Mouse (Mus musculus) midbrain, embryonic 16.5 days (tissue): ENCODE data around the gene H2al1i. TPM values are rescaled to one million over a fixed set of nuclear protein-coding genes. Genes with fewer than 3 reads are reported as not detected.

ENCODE experiments used
- ATAC-seq: fragments of 200-750 bp; cut with Nextera tagmentation; 2 replicates; pipeline ENCODE4 v1.8.0; 2017; ENCODE audit warnings: moderate TSS enrichment
- H3K27ac ChIP-seq: fragments of 300-500 bp; sonication (generic); 2 replicates; pipeline ENCODE4 v1.5.1; 2014; ENCODE audit warnings: mild to moderate bottlenecking, low read length, mixed read lengths
- H3K27me3 ChIP-seq: fragments of 300-500 bp; sonication (generic); 2 replicates; pipeline ENCODE4 v1.6.1; 2014; ENCODE audit warnings: low read depth, low read length, mixed read lengths; ENCODE audit not compliant: control insufficient read depth, insufficient read depth
- H3K36me3 ChIP-seq: fragments of 300-500 bp; sonication (generic); 2 replicates; pipeline ENCODE4 v1.6.1; 2014; ENCODE audit warnings: mild to moderate bottlenecking, low read length, moderate library complexity, mixed read lengths; ENCODE audit not compliant: control insufficient read depth, insufficient read depth
- H3K4me1 ChIP-seq: fragments of 300-500 bp; sonication (generic); 2 replicates; pipeline ENCODE4 v1.6.1; 2014; ENCODE audit warnings: mild to moderate bottlenecking, low read length, mixed read lengths; ENCODE audit not compliant: control insufficient read depth, insufficient read depth
- H3K4me2 ChIP-seq: fragments of 300-500 bp; sonication (generic); 2 replicates; pipeline ENCODE4 v1.6.1; 2014; ENCODE audit warnings: mild to moderate bottlenecking, low read length, mixed read lengths
- H3K4me3 ChIP-seq: fragments of 300-500 bp; sonication (generic); 2 replicates; pipeline ENCODE4 v1.5.1; 2014; ENCODE audit warnings: low read depth, mild to moderate bottlenecking, low read length, moderate library complexity, mixed read lengths
- H3K9ac ChIP-seq: fragments of 300-500 bp; sonication (generic); 2 replicates; pipeline ENCODE4 v1.6.1; 2014; ENCODE audit warnings: low read depth, low read length, mixed read lengths
- H3K9me3 ChIP-seq: fragments of 300-500 bp; sonication (generic); replicated peaks from 2 replicates; pipeline ENCODE4 v1.6.1; 2014; ENCODE audit warnings: mild to moderate bottlenecking, low read length, mixed read lengths; ENCODE audit not compliant: control insufficient read depth, poor library complexity, severe bottlenecking
- WGBS: fragments of 180-500 bp; shearing (Covaris S2); extraction: QIAGEN DNeasy Blood & Tissue Kit; methylation state at CpG from one replicate; pipeline ENCODE4 v1.1.7; 2014; 5-methylcytosine and 5-hydroxymethylcytosine counted together
- polyA plus RNA-seq: library from polyadenylated mRNA; unstranded; fragments of >200 nt; fragmentation: Nextera tagmentation; extraction: Ambion mirVana; gene quantifications from 2 replicates; pipeline ENCODE4 v1.2.1, GENCODE M21; 2015

H2al1i gene
- polyA plus RNA-seq, 1 experiment from 2014 or later: not detected

- H3K4me2 ChIP-seq: no peak overlapping the region
- no peaks in the 10 kb centered on the region for H3K27me3 ChIP-seq
- no peak overlapping the region for H3K9ac ChIP-seq
- no peaks in the 10 kb centered on the region for H3K36me3 ChIP-seq
- no peaks in the 10 kb centered on the region; the same call in 1 of the 2 replicates for H3K4me1 ChIP-seq
- no peak overlapping the region for H3K4me3 ChIP-seq
- 36% methylated on average over 6 of the region's 6 CpGs for WGBS
- H3K27ac ChIP-seq: no peak overlapping the region
- no peaks in the 10 kb centered on the region for H3K9me3 ChIP-seq
- ATAC-seq: no peak
Observed at GRCm38 (mm10) chrX:11363890-11364289, 39.4 kb downstream of the H2al1i start.

DNA sequence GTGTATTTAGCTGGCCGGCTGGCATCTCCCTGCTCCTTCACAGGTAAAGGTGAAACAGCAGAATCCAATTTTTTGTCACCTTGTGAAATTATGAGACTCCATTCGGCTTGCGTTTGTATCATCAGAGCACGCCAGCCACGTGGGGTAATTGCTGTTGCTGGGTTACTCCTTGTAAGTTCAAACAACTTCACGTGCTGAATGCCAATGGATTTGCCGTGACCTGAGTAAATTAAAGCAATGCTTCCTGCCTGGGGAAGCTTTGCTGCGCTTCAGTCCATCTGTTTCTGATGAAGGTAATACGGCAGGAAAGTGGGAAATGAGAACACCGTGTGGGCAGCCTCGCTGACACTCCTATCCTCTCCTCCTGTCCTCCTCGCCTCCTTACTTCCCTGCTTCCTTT, 40.7 kb downstream of the H2al1i start:
- no peak for ATAC-seq
- H3K4me2 ChIP-seq: no peak overlapping the region
- 45% methylated on average over 12 of the region's 12 CpGs for WGBS
- no peaks in the 10 kb centered on the region for H3K27me3 ChIP-seq
- H3K4me3 ChIP-seq: no peak overlapping the region
- no peaks in the 10 kb centered on the region for H3K36me3 ChIP-seq
- no peaks in the 10 kb centered on the region for H3K9me3 ChIP-seq
- no peak overlapping the region for H3K9ac ChIP-seq
- H3K27ac ChIP-seq: no peak overlapping the region
- no peaks in the 10 kb centered on the region; the same call in 1 of the 2 replicates for H3K4me1 ChIP-seq

Other genes with a start within 250 kb of the H2al1i start
- not detected in 2 replicates for gene H2al1a, start 25.4 kb upstream of the H2al1i start, polyA plus RNA-seq
- gene H2al1b, start 22.2 kb upstream of the H2al1i start, polyA plus RNA-seq: not detected in 2 replicates
- not detected in 2 replicates for gene H2al1c, start 19.0 kb upstream of the H2al1i start, polyA plus RNA-seq
- gene H2al1d, start 15.8 kb upstream of the H2al1i start, polyA plus RNA-seq: not detected in 2 replicates
- not detected in 2 replicates for gene H2al1e, start 12.7 kb upstream of the H2al1i start, polyA plus RNA-seq
- gene H2al1f, start 9.5 kb upstream of the H2al1i start, polyA plus RNA-seq: not detected in 2 replicates
- gene H2al1g, start 6.4 kb upstream of the H2al1i start, polyA plus RNA-seq: not detected in 2 replicates
- gene H2al1h, start 3.2 kb upstream of the H2al1i start, polyA plus RNA-seq: not detected in 2 replicates
- not detected in 2 replicates for gene H2al1j, start 3.2 kb downstream of the H2al1i start, polyA plus RNA-seq